Mouse (Mus musculus) embryonic facial prominence, embryonic 11.5 days (tissue): ENCODE measurements at regions not wholly inside any gene's neighbourhood (a gene's known extent, or its start where the extent isn't known, plus 50 kb on each side); places are given as distances from the start of the nearest gene placed in this dataset.
"Not testable (repeated sequence)": the region's sequence is repeated elsewhere in the genome, so short reads cannot be mapped to it uniquely, and the experiment has no call there.

Experiments used
- ATAC-seq: fragments of 200-750 bp; cut with Nextera tagmentation; replicated peaks from 2 replicates; pipeline ENCODE4 v1.8.0; 2017; ENCODE audit warnings: low read depth; ENCODE audit not compliant: insufficient number of reproducible peaks, low FRiP score, low TSS enrichment
- DNase-seq: peaks from one replicate; pipeline ENCODE4 v3.0.0-alpha.2; 2015; ENCODE audit warnings: low spot score
- H3K27ac ChIP-seq: fragments of 300-500 bp; sonication (generic); replicated peaks from 2 replicates; pipeline ENCODE4 v1.5.1; 2014; ENCODE audit warnings: mild to moderate bottlenecking, low read depth, low read length, control low read depth
- H3K27me3 ChIP-seq: fragments of 300-500 bp; sonication (generic); 2 replicates; pipeline ENCODE4 v1.6.1; 2014; ENCODE audit warnings: mild to moderate bottlenecking, low read length, moderate library complexity, mixed read lengths; ENCODE audit not compliant: control insufficient read depth, insufficient read depth
- H3K36me3 ChIP-seq: fragments of 300-500 bp; sonication (generic); replicated peaks from 2 replicates; pipeline ENCODE4 v1.6.1; 2014; ENCODE audit warnings: low read depth, mild to moderate bottlenecking, low read length, moderate library complexity, mixed read lengths; ENCODE audit not compliant: control insufficient read depth, insufficient read depth
- H3K4me1 ChIP-seq: fragments of 300-500 bp; sonication (generic); 2 replicates; pipeline ENCODE4 v1.6.1; 2014; ENCODE audit warnings: low read length, mixed read lengths; ENCODE audit not compliant: control insufficient read depth, insufficient read depth
- H3K4me2 ChIP-seq: fragments of 300-500 bp; sonication (generic); 2 replicates; pipeline ENCODE4 v1.6.1; 2014; ENCODE audit warnings: low read depth, mild to moderate bottlenecking, control low read depth, low read length, moderate library complexity
- H3K4me3 ChIP-seq: fragments of 300-500 bp; sonication (generic); 2 replicates; pipeline ENCODE4 v1.5.1; 2014; ENCODE audit warnings: low read depth, low read length, control low read depth
- H3K9ac ChIP-seq: fragments of 300-500 bp; sonication (generic); replicated peaks from 2 replicates; pipeline ENCODE4 v1.6.1; 2014; ENCODE audit warnings: mild to moderate bottlenecking, control low read depth, low read length
- H3K9me3 ChIP-seq: fragments of 300-500 bp; sonication (generic); replicated peaks from 2 replicates; pipeline ENCODE4 v1.6.1; 2016; ENCODE audit warnings: mild to moderate bottlenecking, low read length, inconsistent platforms, mixed read lengths; ENCODE audit not compliant: control insufficient read depth
- WGBS: fragments of 180-500 bp; shearing (Covaris S2); extraction: QIAGEN DNeasy Blood & Tissue Kit; methylation state at CpG from one replicate; pipeline ENCODE4 v1.1.7; 2014; 5-methylcytosine and 5-hydroxymethylcytosine counted together

- Histone ChIP-seq H3K4me1 (no peaks in the 10 kb centered on the region), H3K9me3 (no peaks in the 10 kb centered on the region), H3K9ac (no peak overlapping the region), H3K27me3 (no peaks in the 10 kb centered on the region), H3K27ac (no peak overlapping the region), H3K36me3 (no peaks in the 10 kb centered on the region), H3K4me2 (no peak overlapping the region), H3K4me3 (no peak overlapping the region)
- 62% methylated on average over 1 of the region's 1 CpGs for WGBS
- no peak for DNase-seq
- ATAC-seq = no peak
Measured at GRCm38 (mm10) chr15:32042589-32042988, 134.5 kb upstream of the Tas2r119 start.

DNA sequence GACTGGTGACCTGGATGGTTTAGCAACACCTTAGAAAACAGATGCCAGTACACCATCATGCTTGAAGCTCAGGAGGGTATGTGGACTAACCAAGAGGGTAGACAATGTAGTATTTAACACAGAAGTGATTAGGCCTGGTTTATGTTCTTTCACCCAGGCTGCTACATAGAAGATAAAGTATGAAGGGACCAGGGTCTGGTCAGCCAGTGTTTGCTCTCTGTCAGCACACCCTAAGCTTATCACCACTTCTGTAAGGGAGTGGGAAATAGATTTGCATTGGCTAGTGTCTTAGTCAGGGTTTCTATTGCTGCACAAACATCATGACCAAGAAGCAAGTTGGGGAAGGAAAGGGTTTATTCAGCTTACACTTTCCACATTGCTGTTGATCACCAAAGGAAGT is 133.9 kb upstream of the Tas2r119 start:
- no peaks in the 10 kb centered on the region for H3K9me3 ChIP-seq
- H3K9ac ChIP-seq = no peak overlapping the region
- no peak overlapping the region for H3K4me3 ChIP-seq
- H3K4me2 ChIP-seq = no peak overlapping the region
- ATAC-seq (no peak), DNase-seq (no peak)
- no peaks in the 10 kb centered on the region for H3K36me3 ChIP-seq
- no peak overlapping the region for H3K27ac ChIP-seq
- H3K27me3 ChIP-seq = no peaks in the 10 kb centered on the region
- H3K4me1 ChIP-seq = no peaks in the 10 kb centered on the region

- H3K4me3 ChIP-seq, H3K4me2 ChIP-seq, H3K9me3 ChIP-seq, H3K27ac ChIP-seq, H3K36me3 ChIP-seq, H3K27me3 ChIP-seq, H3K4me1 ChIP-seq, DNase-seq, ATAC-seq, H3K9ac ChIP-seq: not testable (repeated sequence)
- WGBS = 100% methylated on average over 1 of the region's 1 CpGs
Measured at GRCm38 (mm10) chr15:32043670-32044069, 133.4 kb upstream of the Tas2r119 start.

DNA sequence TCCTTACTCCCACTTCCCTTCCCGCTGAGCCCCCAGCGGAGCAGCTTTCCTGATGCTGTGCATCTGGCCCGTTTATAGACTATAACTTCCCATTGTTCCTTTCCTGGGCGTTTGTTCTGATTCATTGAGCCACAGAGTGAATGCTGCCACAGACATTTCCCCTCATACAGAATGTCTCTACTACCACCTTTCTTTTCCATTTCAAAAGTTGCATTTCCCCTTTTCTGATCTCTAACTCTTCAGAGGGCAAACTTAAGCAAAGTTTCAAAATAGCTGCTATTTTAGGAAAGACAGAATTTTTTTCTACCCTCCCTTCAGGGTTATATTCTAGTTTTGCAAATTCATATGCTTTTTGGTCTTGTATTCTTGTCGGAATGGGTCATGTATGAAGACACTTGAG is 128.3 kb upstream of the Tas2r119 start:
- H3K4me3 ChIP-seq = no peak overlapping the region
- H3K9ac ChIP-seq = no peak overlapping the region
- H3K4me2 ChIP-seq = no peak overlapping the region
- no peaks in the 10 kb centered on the region for H3K4me1 ChIP-seq
- ATAC-seq (no peak), DNase-seq (no peak)
- no peaks in the 10 kb centered on the region for H3K36me3 ChIP-seq
- 54% methylated on average over 5 of the region's 5 CpGs for WGBS
- no peaks in the 10 kb centered on the region for H3K27me3 ChIP-seq
- no peak overlapping the region for H3K27ac ChIP-seq
- no peaks in the 10 kb centered on the region for H3K9me3 ChIP-seq

GRCm38 (mm10) chr15:32061573-32061972 is 115.5 kb upstream of the Tas2r119 start:
- DNase-seq = no peak
- H3K27me3 ChIP-seq = no peaks in the 10 kb centered on the region
- H3K36me3 ChIP-seq = no peaks in the 10 kb centered on the region
- H3K9me3 ChIP-seq = no peaks in the 10 kb centered on the region
- H3K4me1 ChIP-seq = no peaks in the 10 kb centered on the region
- ATAC-seq = no peak
- no peak overlapping the region for H3K4me2 ChIP-seq
- H3K9ac ChIP-seq = no peak overlapping the region
- H3K4me3 ChIP-seq = no peak overlapping the region
- WGBS = 86% methylated on average over 4 of the region's 4 CpGs
- no peak overlapping the region for H3K27ac ChIP-seq

GRCm38 (mm10) chr15:32082109-32082508 is 95.0 kb upstream of the Tas2r119 start:
- Histone ChIP-seq H3K9me3 (no peaks in the 10 kb centered on the region), H3K36me3 (no peaks in the 10 kb centered on the region), H3K27ac (no peak overlapping the region), H3K4me3 (no peak overlapping the region), H3K4me2 (no peak overlapping the region), H3K27me3 (no peaks in the 10 kb centered on the region), H3K9ac (no peak overlapping the region), H3K4me1 (no peaks in the 10 kb centered on the region)
- no peak for DNase-seq
- WGBS = 88% methylated on average over 4 of the region's 4 CpGs
- ATAC-seq = no peak

GRCm38 (mm10) chr15:32093889-32094288 is 83.2 kb upstream of the Tas2r119 start:
- Histone ChIP-seq H3K9ac (no peak overlapping the region), H3K36me3 (no peaks in the 10 kb centered on the region), H3K9me3 (no peaks in the 10 kb centered on the region), H3K27me3 (no peaks in the 10 kb centered on the region), H3K27ac (no peak overlapping the region), H3K4me2 (no peak overlapping the region), H3K4me1 (no peaks in the 10 kb centered on the region), H3K4me3 (no peak overlapping the region)
- ATAC-seq (no peak), DNase-seq (peak; percentile 51)
- WGBS = 50% methylated on average over 11 of the region's 11 CpGs

DNA sequence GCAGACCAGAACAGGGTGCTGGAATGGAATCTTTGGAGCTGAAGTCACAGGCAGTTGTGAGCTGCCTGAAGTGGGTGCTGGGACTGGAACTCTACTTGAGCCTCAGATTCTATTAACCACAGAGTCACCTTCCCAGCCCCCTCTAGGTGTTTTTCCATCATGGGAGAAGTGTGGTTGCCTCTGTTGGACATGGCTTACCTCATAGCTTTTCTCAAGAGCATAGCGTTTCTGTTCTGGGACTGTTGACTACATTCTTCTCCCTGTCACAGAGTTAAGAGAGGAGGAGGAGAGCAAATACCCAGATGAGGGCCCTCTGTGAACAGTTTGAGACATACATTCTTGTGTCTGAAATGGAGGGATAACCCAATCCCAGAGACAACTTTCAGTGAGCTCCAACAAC is 81.5 kb upstream of the Tas2r119 start:
- Histone ChIP-seq H3K27ac (no peak overlapping the region), H3K4me3 (no peak overlapping the region), H3K27me3 (no peaks in the 10 kb centered on the region), H3K9ac (no peak overlapping the region), H3K4me2 (no peak overlapping the region), H3K9me3 (no peaks in the 10 kb centered on the region), H3K36me3 (no peaks in the 10 kb centered on the region), H3K4me1 (no peaks in the 10 kb centered on the region)
- ATAC-seq = no peak
- DNase-seq = no peak
- 94% methylated on average over 1 of the region's 1 CpGs for WGBS

DNA sequence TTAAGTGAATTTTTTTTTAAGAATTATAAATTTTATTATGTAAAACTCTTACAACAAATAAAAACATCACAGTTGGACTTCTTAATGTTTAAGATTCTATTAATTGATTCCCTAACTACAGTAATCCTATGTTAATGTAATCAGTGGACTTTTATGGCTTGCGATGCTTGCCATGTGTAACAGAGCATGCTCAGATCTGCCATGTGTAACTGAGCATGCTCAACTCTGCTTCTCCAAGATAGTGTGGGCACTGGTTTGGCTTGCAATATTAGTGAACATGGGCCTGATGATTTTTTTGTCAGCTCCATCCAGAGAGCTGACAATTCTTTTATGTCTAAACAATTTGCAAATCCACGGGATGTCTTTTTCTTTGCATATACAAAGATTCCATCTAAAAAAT is 66.4 kb upstream of the Tas2r119 start:
- WGBS = 97% methylated on average over 2 of the region's 2 CpGs
- no peak overlapping the region for H3K4me2 ChIP-seq

More for the DNA sequence above, 66.4 kb upstream of the Tas2r119 start:
- Histone ChIP-seq H3K9me3 (no peaks in the 10 kb centered on the region), H3K36me3 (no peaks in the 10 kb centered on the region), H3K4me1 (no peaks in the 10 kb centered on the region), H3K4me3 (no peak overlapping the region), H3K9ac (no peak overlapping the region), H3K27ac (no peak overlapping the region), H3K27me3 (no peaks in the 10 kb centered on the region)
- ATAC-seq (no peak), DNase-seq (no peak)
